Mouse (Mus musculus): ENCODE results near the gene Crygc.

- TF ChIP-seq EP300 (IDR thresholded peaks at IDR 0.05; ENCODE audit: low read depth) (no peak), CTCF (IDR thresholded peaks at IDR 0.05; ENCODE audit: low read depth) (no peak)
These were observed 16.9 kb upstream of the Crygc start for GRCm38 (mm10) chr1:65090370-65090769.

All from liver, postnatal 0 days (tissue).